Mouse (Mus musculus): ENCODE data around the gene Hspa4. TPM values are rescaled to one million over a fixed set of nuclear protein-coding genes. Genes with fewer than 3 reads are reported as not detected.
A peak's percentile ranks its signal among the peaks of the same experiment; 100 is the strongest.

Hspa4 gene
- polyA plus RNA-seq, 1 experiment from 2014 or later, result 58.7 TPM

- no peaks in the 10 kb centered on the region for H3K27me3 ChIP-seq
- no peak for ATAC-seq
- H3K27ac ChIP-seq, result no peak overlapping the region
- H3K4me3 ChIP-seq (replicated peaks), result no peak overlapping the region
- H3K9ac ChIP-seq (replicated peaks), result no peak overlapping the region
- no peaks in the 10 kb centered on the region for H3K9me3 ChIP-seq
- peaks cover 81% of the 10 kb centered on the region for H3K36me3 ChIP-seq
- H3K4me1 ChIP-seq (replicated peaks), result no peaks in the 10 kb centered on the region
- WGBS, result 93% methylated on average over 5 of the region's 5 CpGs
- H3K4me2 ChIP-seq (replicated peaks), result no peak overlapping the region
Observed at GRCm38 (mm10) chr11:53273313-53273712, 26.9 kb downstream of the Hspa4 start.

GRCm38 (mm10) chr11:53269596-53269995 lies 30.7 kb downstream of the Hspa4 start:
- Histone ChIP-seq H3K9me3 (no peaks in the 10 kb centered on the region), H3K4me3 (replicated peaks) (no peak overlapping the region), H3K9ac (replicated peaks) (no peak overlapping the region), H3K4me2 (replicated peaks) (no peak overlapping the region), H3K36me3 (peaks cover 95% of the 10 kb centered on the region), H3K4me1 (replicated peaks) (no peaks in the 10 kb centered on the region), H3K27ac (no peak overlapping the region), H3K27me3 (no peaks in the 10 kb centered on the region)
- no peak for ATAC-seq
- WGBS, result 94% methylated on average over 6 of the region's 6 CpGs

- no peak for ATAC-seq
- WGBS, result 84% methylated on average over 5 of the region's 5 CpGs
- H3K4me2 ChIP-seq (replicated peaks), result no peak overlapping the region
- no peaks in the 10 kb centered on the region for H3K4me1 ChIP-seq (replicated peaks)
- no peak overlapping the region for H3K9ac ChIP-seq (replicated peaks)
- no peaks in the 10 kb centered on the region for H3K27me3 ChIP-seq
- no peak overlapping the region for H3K27ac ChIP-seq
- no peak overlapping the region for H3K4me3 ChIP-seq (replicated peaks)
- H3K9me3 ChIP-seq, result no peaks in the 10 kb centered on the region
- H3K36me3 ChIP-seq, result peaks cover 53% of the 10 kb centered on the region
Observed at GRCm38 (mm10) chr11:53260556-53260955, 39.7 kb downstream of the Hspa4 start.

- Histone ChIP-seq H3K4me1 (replicated peaks) (no peaks in the 10 kb centered on the region), H3K36me3 (peaks cover 48% of the 10 kb centered on the region), H3K9ac (replicated peaks) (no peak overlapping the region), H3K9me3 (no peaks in the 10 kb centered on the region), H3K27ac (no peak overlapping the region), H3K27me3 (no peaks in the 10 kb centered on the region), H3K4me2 (replicated peaks) (no peak overlapping the region), H3K4me3 (replicated peaks) (no peak overlapping the region)
- ATAC-seq, result no peak
- WGBS, result 84% methylated on average over 1 of the region's 1 CpGs
Observed at GRCm38 (mm10) chr11:53260056-53260455, 40.2 kb downstream of the Hspa4 start.

- Histone ChIP-seq H3K4me2 (replicated peaks) (no peak overlapping the region), H3K4me3 (replicated peaks) (no peak overlapping the region), H3K9ac (replicated peaks) (no peak overlapping the region), H3K36me3 (peaks cover 39% of the 10 kb centered on the region), H3K4me1 (replicated peaks) (no peaks in the 10 kb centered on the region), H3K27me3 (no peaks in the 10 kb centered on the region), H3K27ac (no peak overlapping the region), H3K9me3 (peaks cover 4% of the 10 kb centered on the region; the same call in 1 of the 2 replicates)
- WGBS, result 95% methylated on average over 6 of the region's 6 CpGs
- peak; percentile 37; the same call in 1 of the 2 replicates for ATAC-seq
Observed at GRCm38 (mm10) chr11:53259047-53259632, 41.1 kb downstream of the Hspa4 start.

- Histone ChIP-seq H3K9me3 (peaks cover 4% of the 10 kb centered on the region; the same call in 1 of the 2 replicates), H3K27ac (no peak overlapping the region), H3K4me3 (replicated peaks) (no peak overlapping the region), H3K4me1 (replicated peaks) (peaks cover 8% of the 10 kb centered on the region), H3K36me3 (peaks cover 19% of the 10 kb centered on the region), H3K4me2 (replicated peaks) (no peak overlapping the region), H3K9ac (replicated peaks) (no peak overlapping the region), H3K27me3 (no peaks in the 10 kb centered on the region)
- no peak for ATAC-seq
- WGBS, result 85% methylated on average over 2 of the region's 2 CpGs
Observed at GRCm38 (mm10) chr11:53256914-53257313, 43.3 kb downstream of the Hspa4 start.

GRCm38 (mm10) chr11:53254926-53255325 lies 45.3 kb downstream of the Hspa4 start:
- ATAC-seq, result no peak
- Histone ChIP-seq H3K36me3 (no peaks in the 10 kb centered on the region), H3K27ac (no peak overlapping the region), H3K9me3 (peaks cover 4% of the 10 kb centered on the region; the same call in 1 of the 2 replicates), H3K27me3 (no peaks in the 10 kb centered on the region), H3K4me3 (replicated peaks) (no peak overlapping the region), H3K9ac (replicated peaks) (no peak overlapping the region), H3K4me1 (replicated peaks) (peaks cover 8% of the 10 kb centered on the region), H3K4me2 (replicated peaks) (no peak overlapping the region)
- 40% methylated on average over 7 of the region's 7 CpGs for WGBS

GRCm38 (mm10) chr11:53254428-53254827 lies 45.8 kb downstream of the Hspa4 start:
- Histone ChIP-seq H3K9me3 (peaks cover 4% of the 10 kb centered on the region; the same call in 1 of the 2 replicates), H3K4me2 (replicated peaks) (no peak overlapping the region), H3K36me3 (no peaks in the 10 kb centered on the region), H3K9ac (replicated peaks) (no peak overlapping the region), H3K4me1 (replicated peaks) (peaks cover 8% of the 10 kb centered on the region), H3K4me3 (replicated peaks) (no peak overlapping the region), H3K27me3 (no peaks in the 10 kb centered on the region), H3K27ac (no peak overlapping the region)
- 94% methylated on average over 3 of the region's 3 CpGs for WGBS
- ATAC-seq, result no peak

- peaks cover 8% of the 10 kb centered on the region for H3K4me1 ChIP-seq (replicated peaks)
- peak overlapping the region; percentile 65 for H3K27ac ChIP-seq
- H3K4me2 ChIP-seq (replicated peaks), result no peak overlapping the region
- no peaks in the 10 kb centered on the region for H3K27me3 ChIP-seq
- H3K9me3 ChIP-seq, result peaks cover 4% of the 10 kb centered on the region; the same call in 1 of the 2 replicates
- 70% methylated on average over 12 of the region's 12 CpGs for WGBS
- peak; percentile 79 for ATAC-seq
- no peaks in the 10 kb centered on the region for H3K36me3 ChIP-seq
- H3K4me3 ChIP-seq (replicated peaks), result no peak overlapping the region
- H3K9ac ChIP-seq (replicated peaks), result 0 out of 2 replicates have a peak overlapping the region, but pooled peaks have one; percentile 28
Observed at GRCm38 (mm10) chr11:53252186-53253119, 47.8 kb downstream of the Hspa4 start.

GRCm38 (mm10) chr11:53250796-53251195 lies 49.5 kb downstream of the Hspa4 start:
- no peak for ATAC-seq

GRCm38 (mm10) chr11:53249686-53250085 lies 50.6 kb downstream of the Hspa4 start:
- H3K27me3 ChIP-seq, result no peaks in the 10 kb centered on the region
- peaks cover 3% of the 10 kb centered on the region; the same call in 1 of the 2 replicates for H3K9me3 ChIP-seq
- no peak for ATAC-seq
- H3K4me1 ChIP-seq (replicated peaks), result peaks cover 8% of the 10 kb centered on the region
- 84% methylated on average over 5 of the region's 5 CpGs for WGBS
- H3K27ac ChIP-seq, result no peak overlapping the region
- no peak overlapping the region for H3K9ac ChIP-seq (replicated peaks)
- H3K4me3 ChIP-seq (replicated peaks), result no peak overlapping the region
- no peaks in the 10 kb centered on the region for H3K36me3 ChIP-seq
- no peak overlapping the region for H3K4me2 ChIP-seq (replicated peaks)

More at GRCm38 (mm10) chr11:53250796-53251195, 49.5 kb downstream of the Hspa4 start:
- Histone ChIP-seq H3K4me3 (replicated peaks) (no peak overlapping the region), H3K9ac (replicated peaks) (no peak overlapping the region), H3K4me1 (replicated peaks) (peaks cover 8% of the 10 kb centered on the region), H3K27me3 (no peaks in the 10 kb centered on the region), H3K36me3 (no peaks in the 10 kb centered on the region), H3K27ac (no peak overlapping the region), H3K4me2 (replicated peaks) (no peak overlapping the region), H3K9me3 (peaks cover 4% of the 10 kb centered on the region; the same call in 1 of the 2 replicates)
- WGBS, result 88% methylated on average over 14 of the region's 14 CpGs

GRCm38 (mm10) chr11:53245561-53245960 lies 54.7 kb downstream of the Hspa4 start:
- Histone ChIP-seq H3K9ac (replicated peaks) (no peak overlapping the region), H3K9me3 (no peaks in the 10 kb centered on the region), H3K27ac (no peak overlapping the region), H3K4me1 (replicated peaks) (no peaks in the 10 kb centered on the region), H3K4me2 (replicated peaks) (no peak overlapping the region), H3K36me3 (no peaks in the 10 kb centered on the region), H3K27me3 (no peaks in the 10 kb centered on the region), H3K4me3 (replicated peaks) (no peak overlapping the region)
- no peak for ATAC-seq
- 81% methylated on average over 2 of the region's 2 CpGs for WGBS
